Comparison of ENCODE assay signal across 8 mouse cellular contexts in genomic region chr12:8920996-8921393, GRCm38 (mm10). TPM values are rescaled to one million over a fixed set of nuclear protein-coding genes. Genes with fewer than 3 reads are reported as not detected.
A peak's percentile ranks its signal among the peaks of the same experiment; 100 is the strongest.
DNase-seq lines count a peak whose midpoint lies in the region; ATAC-seq and TF ChIP-seq lines count a peak whose summit lies in the region.

No protein-coding gene starts in this region.

- H3K4me2 ChIP-seq in heart, postnatal 0 days (ENCODE audit: low read depth, low read length) = peak overlapping the region; percentile 57
- peak overlapping the region; percentile 54 for H3K4me2 ChIP-seq in hindbrain, embryonic 13.5 days
- H3K4me2 ChIP-seq in midbrain, embryonic 14.5 days (ENCODE audit: low read length) = peak overlapping the region; percentile 59

- peaks cover 32% of the 10 kb centered on the region for H3K4me1 ChIP-seq in heart, postnatal 0 days (ENCODE audit: control insufficient read depth, insufficient read depth)
- H3K4me1 ChIP-seq in hindbrain, embryonic 13.5 days (replicated peaks) = peaks cover 38% of the 10 kb centered on the region
- peaks cover 23% of the 10 kb centered on the region for H3K4me1 ChIP-seq in midbrain, embryonic 14.5 days (ENCODE audit: control insufficient read depth, insufficient read depth, low read length)
- H3K4me1 ChIP-seq in thymus, adult 2 months (replicated peaks; ENCODE audit: control insufficient read depth, insufficient read depth, low read length) = peaks cover 4% of the 10 kb centered on the region

- peaks cover 6% of the 10 kb centered on the region; the same call in 1 of the 2 replicates for H3K36me3 ChIP-seq in heart, postnatal 0 days (replicated peaks; ENCODE audit: control insufficient read depth, insufficient read depth, low read length)
- peaks cover 4% of the 10 kb centered on the region; the same call in 1 of the 2 replicates for H3K36me3 ChIP-seq in hindbrain, embryonic 13.5 days
- 0 out of 2 replicates have a peak, but pooled peaks cover under 1% of the 10 kb centered on the region for H3K36me3 ChIP-seq in midbrain, embryonic 14.5 days (ENCODE audit: control insufficient read depth, insufficient read depth, low read length)
- 0 out of 2 replicates have a peak, but pooled peaks cover 2% of the 10 kb centered on the region for H3K36me3 ChIP-seq in thymus, adult 2 months (ENCODE audit: control insufficient read depth, insufficient read depth, low read length)

- TF ChIP-seq CTCF in heart, postnatal 0 days (IDR thresholded peaks at IDR 0.05; ENCODE audit: low read depth) = no peak
- no peak for TF ChIP-seq CTCF in thymus, adult 2 months (IDR thresholded peaks at IDR 0.05; ENCODE audit: borderline replicate concordance, control insufficient read depth, extremely low read depth, insufficient read depth, low read length, poor library complexity)

- no peaks in the 10 kb centered on the region for H3K9me3 ChIP-seq in heart, postnatal 0 days (replicated peaks; ENCODE audit: control insufficient read depth, low read length)
- no peaks in the 10 kb centered on the region for H3K9me3 ChIP-seq in hindbrain, embryonic 13.5 days
- H3K9me3 ChIP-seq in midbrain, embryonic 14.5 days (ENCODE audit: control insufficient read depth, low read length) = no peaks in the 10 kb centered on the region

- WGBS in heart, postnatal 0 days = 22% methylated on average over 1 of the region's 1 CpGs
- 15% methylated on average over 1 of the region's 1 CpGs for WGBS in hindbrain, embryonic 13.5 days
- WGBS in midbrain, embryonic 14.5 days = 26% methylated on average over 1 of the region's 1 CpGs
- WGBS in thymus, adult 2 months = 26% methylated on average over 1 of the region's 1 CpGs

- TF ChIP-seq POLR2A in thymus, adult 2 months (IDR thresholded peaks at IDR 0.05; ENCODE audit: control insufficient read depth, extremely low read depth, insufficient read depth, low read length, poor library complexity) = no peak

- no peak overlapping the region for H3K9ac ChIP-seq in heart, postnatal 0 days (replicated peaks; ENCODE audit: low read depth, low read length)
- H3K9ac ChIP-seq in hindbrain, embryonic 13.5 days = peak overlapping the region; percentile 90
- H3K9ac ChIP-seq in midbrain, embryonic 14.5 days (replicated peaks; ENCODE audit: low read length) = peak overlapping the region; percentile 87

- H3K27ac ChIP-seq in heart, postnatal 0 days (ENCODE audit: low read depth) = peak overlapping the region; percentile 99
- H3K27ac ChIP-seq in hindbrain, embryonic 13.5 days = peak overlapping the region; percentile 97
- peak overlapping the region; percentile 95 for H3K27ac ChIP-seq in midbrain, embryonic 14.5 days (replicated peaks; ENCODE audit: low read depth, low read length)
- H3K27ac ChIP-seq in thymus, adult 2 months (ENCODE audit: control insufficient read depth, insufficient read depth, low read length) = no peak overlapping the region

- no peak; the same call in 1 of the 2 replicates for TF ChIP-seq EP300 in heart, postnatal 0 days (IDR thresholded peaks at IDR 0.05; ENCODE audit: low read depth)

- ATAC-seq in heart, postnatal 0 days (ENCODE audit: insufficient read depth, low read depth) = no peak
- no peak for ATAC-seq in hindbrain, embryonic 13.5 days (ENCODE audit: low FRiP score)
- ATAC-seq in midbrain, embryonic 14.5 days (ENCODE audit: low FRiP score, low TSS enrichment) = no peak
- ATAC-seq in granulocyte monocyte progenitor cell, adult 5-6 weeks (replicated peaks; ENCODE audit: poor library complexity, severe bottlenecking) = no peak

- peak; percentile 29 for DNase-seq in heart, postnatal 0 days (ENCODE audit: low spot score)
- no peak for DNase-seq in heart, postnatal 14 days
- peak; percentile 65 for DNase-seq in Muller cell, postnatal 12 days (ENCODE audit: inconsistent ontology term)
- DNase-seq in midbrain, embryonic 14.5 days = no peak
- no peak for DNase-seq in thymus, adult 2 months
- no peak for DNase-seq in embryo, embryonic 9.5 days (ENCODE audit: extremely low spot score)

- intact Hi-C loops in heart, postnatal 14 days (cut with DNase I) = loop anchor here (5.0 kb wide), 1 partner anchor 34 kb away; no protein-coding TSS in a partner anchor

- H3K4me3 ChIP-seq in heart, postnatal 0 days (ENCODE audit: low read depth, low read length) = peak overlapping the region; percentile 95
- H3K4me3 ChIP-seq in hindbrain, embryonic 13.5 days = peak overlapping the region; percentile 75
- H3K4me3 ChIP-seq in midbrain, embryonic 14.5 days (replicated peaks; ENCODE audit: low read depth, low read length) = peak overlapping the region; percentile 80
- H3K4me3 ChIP-seq in thymus, adult 2 months (ENCODE audit: control insufficient read depth, insufficient read depth, low read length) = no peak overlapping the region

- H3K27me3 ChIP-seq in heart, postnatal 0 days (ENCODE audit: control insufficient read depth, insufficient read depth, low read length) = no peaks in the 10 kb centered on the region
- H3K27me3 ChIP-seq in hindbrain, embryonic 13.5 days = no peaks in the 10 kb centered on the region
- H3K27me3 ChIP-seq in midbrain, embryonic 14.5 days (ENCODE audit: control insufficient read depth, insufficient read depth, low read length) = no peaks in the 10 kb centered on the region
- H3K27me3 ChIP-seq in thymus, adult 2 months (ENCODE audit: control insufficient read depth, insufficient read depth, low read length) = no peaks in the 10 kb centered on the region

RNA-seq across cellular contexts. Expression of gene Laptm4a, which starts 0.5 kb away (rescaled TPM):
- 365 and 397 TPM in 2 replicates for total RNA-seq in heart, postnatal 0 days (2014; rRNA removed; ENCODE audit: low replicate concordance)
- polyA plus RNA-seq in heart, postnatal 0 days (2015; fragmentation: Nextera tagmentation; extraction: Ambion mirVana) = 356 and 358 TPM in 2 replicates
- total RNA-seq in heart, postnatal 14 days (2021) = 100 to 1,000 TPM; 325 to 358 TPM
- 229 and 244 TPM in 2 replicates for polyA plus RNA-seq in hindbrain, embryonic 13.5 days (2015; fragmentation: Nextera tagmentation; extraction: Ambion mirVana)
- polyA plus RNA-seq in midbrain, embryonic 14.5 days (2014; fragmentation: Nextera tagmentation; extraction: Ambion mirVana) = 141 and 151 TPM in 2 replicates
- total RNA-seq in granulocyte monocyte progenitor cell, adult 5-6 weeks (2014; fragmentation: Nextera tagmentation) = 58.5 and 63.6 TPM in 2 replicates
- 99.7 and 113 TPM in 2 replicates for total RNA-seq in granulocyte monocyte progenitor cell, adult 5-6 weeks (2017)
- polyA plus RNA-seq in thymus, adult 2 months (2012; rRNA removed) = 109 and 138 TPM in 2 replicates

RNA-seq across cellular contexts. Expression of gene Matn3, which starts 26.7 kb away (rescaled TPM):
- total RNA-seq in heart, postnatal 0 days (2014; rRNA removed; ENCODE audit: low replicate concordance) = 0.12 TPM in 1 of 2 replicates, not detected in the other
- 0.05 and 0.07 TPM in 2 replicates for polyA plus RNA-seq in heart, postnatal 0 days (2015; fragmentation: Nextera tagmentation; extraction: Ambion mirVana)
- not detected for total RNA-seq in heart, postnatal 14 days (2021)
- polyA plus RNA-seq in hindbrain, embryonic 13.5 days (2015; fragmentation: Nextera tagmentation; extraction: Ambion mirVana) = 0.22 and 0.71 TPM in 2 replicates
- 0.11 and 0.13 TPM in 2 replicates for polyA plus RNA-seq in midbrain, embryonic 14.5 days (2014; fragmentation: Nextera tagmentation; extraction: Ambion mirVana)
- total RNA-seq in granulocyte monocyte progenitor cell, adult 5-6 weeks (2014; fragmentation: Nextera tagmentation) = not detected in 2 replicates
- not detected in 2 replicates for total RNA-seq in granulocyte monocyte progenitor cell, adult 5-6 weeks (2017)
- 0.06 and 0.15 TPM in 2 replicates for polyA plus RNA-seq in thymus, adult 2 months (2012; rRNA removed)

RNA-seq across cellular contexts. Expression of gene Wdr35, which starts 52.7 kb away (rescaled TPM):
- total RNA-seq in heart, postnatal 0 days (2014; rRNA removed; ENCODE audit: low replicate concordance) = 5.5 and 11.1 TPM in 2 replicates
- polyA plus RNA-seq in heart, postnatal 0 days (2015; fragmentation: Nextera tagmentation; extraction: Ambion mirVana) = 6.3 and 7.9 TPM in 2 replicates
- total RNA-seq in heart, postnatal 14 days (2021) = 10 to 100 TPM; 11.9 to 12.5 TPM
- polyA plus RNA-seq in hindbrain, embryonic 13.5 days (2015; fragmentation: Nextera tagmentation; extraction: Ambion mirVana) = 19.4 and 20.5 TPM in 2 replicates
- polyA plus RNA-seq in midbrain, embryonic 14.5 days (2014; fragmentation: Nextera tagmentation; extraction: Ambion mirVana) = 15.2 and 22.2 TPM in 2 replicates
- total RNA-seq in granulocyte monocyte progenitor cell, adult 5-6 weeks (2014; fragmentation: Nextera tagmentation) = 0.09 and 1.2 TPM in 2 replicates
- 0.57 and 1.0 TPM in 2 replicates for total RNA-seq in granulocyte monocyte progenitor cell, adult 5-6 weeks (2017)
- 1.6 and 1.8 TPM in 2 replicates for polyA plus RNA-seq in thymus, adult 2 months (2012; rRNA removed)

Comparison
In these comparisons a context has a peak if more than half of its experiments do, and no peak if none do; other contexts are left out.
1. DNase-seq: peak in heart, postnatal 0 days (single experiment) and Muller cell, postnatal 12 days (single experiment); none in heart, postnatal 14 days (0 of 2), midbrain, embryonic 14.5 days (single experiment), thymus, adult 2 months (single experiment) and embryo, embryonic 9.5 days (single experiment).
2. Peak in every context shown above with its lines, with median percentiles within 50 percentile points of each other: H3K4me2 ChIP-seq.